Mouse (Mus musculus): ENCODE data around the gene Reg3d.

DNA sequence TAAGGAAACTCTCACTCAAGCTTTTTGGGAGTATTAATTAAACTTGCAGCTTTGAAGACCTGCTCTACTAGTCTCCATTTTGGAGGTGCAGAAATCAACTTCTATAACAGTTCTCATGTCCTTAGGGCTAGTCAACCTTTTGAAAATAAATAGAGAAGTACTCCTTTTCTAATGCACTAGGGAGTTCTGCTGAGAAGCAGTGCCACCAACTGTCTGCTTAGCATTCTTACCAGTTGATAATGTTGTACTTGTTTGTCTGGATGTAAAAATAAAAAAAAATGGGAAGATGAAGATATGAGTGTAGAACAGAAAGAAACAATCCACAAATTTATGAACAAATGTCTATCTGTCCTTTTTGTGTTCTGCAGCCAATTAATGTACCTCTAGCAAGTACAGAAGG is 50.9 kb downstream of the Reg3d start:
- TF ChIP-seq EP300 (IDR thresholded peaks at IDR 0.05) (no peak), CTCF (IDR thresholded peaks at IDR 0.05) (no peak)
